Mouse (Mus musculus): ENCODE results near the gene Serpinh1. TPM values are rescaled to one million over a fixed set of nuclear protein-coding genes. Genes with fewer than 3 reads are reported as not detected.

Serpinh1 gene
- polyA plus RNA-seq, 1 experiment from 2014 or later, result 501 TPM

Other genes starting within 250 kb of the Serpinh1 start
- 14.8 and 16.1 TPM in 2 replicates for gene Uvrag, start 212.1 kb downstream of the Serpinh1 start, polyA plus RNA-seq (2016; fragmentation: Nextera tagmentation; extraction: Ambion mirVana)
- 8.4 and 8.6 TPM in 2 replicates for gene Dgat2, start 170.5 kb downstream of the Serpinh1 start, polyA plus RNA-seq (2016; fragmentation: Nextera tagmentation; extraction: Ambion mirVana)
- gene Mogat2, start 114.6 kb downstream of the Serpinh1 start, polyA plus RNA-seq (2016; fragmentation: Nextera tagmentation; extraction: Ambion mirVana), result 4.5 and 4.8 TPM in 2 replicates
- 63.5 and 65.1 TPM in 2 replicates for gene Map6, start 85.8 kb downstream of the Serpinh1 start, polyA plus RNA-seq (2016; fragmentation: Nextera tagmentation; extraction: Ambion mirVana)
- gene Gdpd5, start 28.2 kb upstream of the Serpinh1 start, polyA plus RNA-seq (2016; fragmentation: Nextera tagmentation; extraction: Ambion mirVana), result 29.9 and 34.4 TPM in 2 replicates
- gene Klhl35, start 112.8 kb upstream of the Serpinh1 start, polyA plus RNA-seq (2016; fragmentation: Nextera tagmentation; extraction: Ambion mirVana), result 5.6 and 6.8 TPM in 2 replicates
- 597 and 603 TPM in 2 replicates for gene Rps3, start 130.5 kb upstream of the Serpinh1 start, polyA plus RNA-seq (2016; fragmentation: Nextera tagmentation; extraction: Ambion mirVana)
- gene Arrb1, start 182.2 kb upstream of the Serpinh1 start, polyA plus RNA-seq (2016; fragmentation: Nextera tagmentation; extraction: Ambion mirVana), result 10.8 and 12.2 TPM in 2 replicates

Measured in forebrain, embryonic 12.5 days (tissue).